Mouse (Mus musculus) E14TG2a.4 (cell line): Measurements from ENCODE around the gene Megf9.

Source experiments
- CTCF ChIP-seq: conservative IDR thresholded peaks from 2 replicates; pipeline ENCODE4 v1.5.1; 2014; ENCODE audit warnings: low read length
- NANOG ChIP-seq: IDR thresholded peaks from 2 replicates; pipeline ENCODE4 v1.6.1; 2014; ENCODE audit warnings: borderline replicate concordance, low read length, mixed read lengths
- POU5F1 ChIP-seq: IDR thresholded peaks from 2 replicates; pipeline ENCODE4 v1.6.1; 2014; ENCODE audit warnings: low read length, borderline replicate concordance

- no peak for TF ChIP-seq CTCF
- TF ChIP-seq POU5F1 = no peak
- no peak for TF ChIP-seq NANOG
Observed at GRCm38 (mm10) chr4:70394736-70395135, 140.1 kb downstream of the Megf9 start.
